Mouse (Mus musculus): ENCODE measurements at regions not wholly inside any gene's neighbourhood (a gene's known extent, or its start where the extent isn't known, plus 50 kb on each side); places are given as distances from the start of the nearest gene placed in this dataset.
"Not testable (repeated sequence)": the region's sequence is repeated elsewhere in the genome, so short reads cannot be mapped to it uniquely, and the experiment has no call there.

DNA sequence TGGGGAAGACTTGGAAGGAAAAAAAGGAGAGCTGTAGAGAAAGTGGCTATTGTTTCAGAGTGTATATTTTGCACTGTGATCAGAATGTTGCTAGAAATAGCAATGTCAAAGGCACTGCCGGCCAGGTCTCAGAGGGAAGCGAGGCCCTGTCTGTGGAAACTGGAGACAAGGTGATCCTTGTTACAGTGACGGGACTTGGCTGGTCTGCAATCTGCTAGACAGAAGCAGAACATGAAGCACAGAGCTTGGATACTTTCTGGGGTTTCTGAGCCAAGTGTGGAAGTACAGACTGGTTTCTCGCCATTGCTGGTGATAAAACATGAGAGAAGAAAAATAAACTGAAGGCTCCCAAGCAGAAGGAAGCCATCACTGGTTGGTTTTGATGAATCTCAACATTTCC lies 198.3 kb upstream of the Slc7a14 start:
- no peak for DNase-seq (ENCODE audit: inconsistent age in 2 of 2, low spot score in 1 of 2)

DNA sequence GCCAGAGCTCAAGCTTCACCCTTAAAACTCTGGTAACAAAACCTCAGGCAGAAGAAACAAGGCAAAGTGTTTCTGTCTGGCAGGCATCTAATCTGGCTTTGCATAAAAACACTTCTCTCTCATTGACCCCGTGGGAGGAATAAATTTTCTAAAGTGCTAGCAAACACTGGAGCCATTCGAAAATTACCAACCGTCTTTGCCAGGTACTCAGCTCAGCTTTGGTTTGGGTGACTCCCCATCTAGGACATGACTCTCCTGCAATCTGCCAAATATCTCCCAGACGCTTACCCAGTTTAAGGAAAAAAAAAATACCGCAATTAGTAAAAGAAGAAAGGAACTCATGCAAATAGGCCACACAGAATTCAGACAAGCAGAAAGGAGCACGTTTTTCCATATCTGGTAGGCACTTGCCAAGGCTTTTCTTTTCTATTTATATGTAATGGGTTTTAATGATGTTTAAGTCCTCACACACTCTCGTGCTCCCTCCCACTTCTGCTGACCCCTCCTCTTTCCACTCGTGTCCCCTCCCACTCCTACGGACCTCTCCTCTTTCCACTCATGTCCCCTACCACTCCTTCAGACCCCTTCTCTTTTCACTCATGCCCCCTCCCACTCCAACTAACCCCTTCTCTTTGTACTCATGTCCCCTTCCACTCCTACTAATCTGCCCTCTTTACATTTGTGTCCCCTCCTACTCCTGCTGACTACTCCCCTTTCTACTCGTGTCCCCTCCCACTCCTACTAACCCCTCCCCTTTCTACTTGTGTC lies 189.2 kb upstream of the Slc7a14 start:
- DNase-seq (ENCODE audit: inconsistent age in 2 of 2, low spot score in 1 of 2): no peak

GRCm38 (mm10) chr3:31495287-31495686 lies 185.1 kb upstream of the Slc7a14 start:
- peak in 1 of 2 experiments; percentile 6 for DNase-seq (ENCODE audit: inconsistent age in 2 of 2, low spot score in 1 of 2)

DNA sequence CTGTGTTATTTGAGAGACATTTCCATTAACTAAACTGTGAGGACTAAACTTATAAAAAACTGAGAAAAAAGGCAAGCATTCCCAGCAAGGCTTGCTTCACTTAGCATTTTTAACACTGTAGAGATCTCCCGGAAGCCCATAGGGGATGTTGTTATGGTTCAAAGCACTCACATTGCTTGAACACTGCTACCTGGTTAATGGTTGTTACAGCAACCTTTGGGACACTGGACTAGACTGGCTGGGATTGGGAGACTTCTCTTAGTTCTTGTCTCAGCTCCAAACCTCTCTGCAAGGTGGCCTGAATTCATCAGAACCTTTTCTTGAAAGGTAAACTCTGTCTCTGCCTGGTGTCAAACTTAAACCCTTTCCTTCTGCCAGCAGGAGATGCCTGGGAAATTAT lies 184.5 kb upstream of the Slc7a14 start:
- no peak for DNase-seq (ENCODE audit: inconsistent age in 2 of 2, low spot score in 1 of 2)

GRCm38 (mm10) chr3:31491736-31492135 lies 181.6 kb upstream of the Slc7a14 start:
- not testable (repeated sequence) for DNase-seq (ENCODE audit: inconsistent age in 2 of 2, low spot score in 1 of 2)

DNA sequence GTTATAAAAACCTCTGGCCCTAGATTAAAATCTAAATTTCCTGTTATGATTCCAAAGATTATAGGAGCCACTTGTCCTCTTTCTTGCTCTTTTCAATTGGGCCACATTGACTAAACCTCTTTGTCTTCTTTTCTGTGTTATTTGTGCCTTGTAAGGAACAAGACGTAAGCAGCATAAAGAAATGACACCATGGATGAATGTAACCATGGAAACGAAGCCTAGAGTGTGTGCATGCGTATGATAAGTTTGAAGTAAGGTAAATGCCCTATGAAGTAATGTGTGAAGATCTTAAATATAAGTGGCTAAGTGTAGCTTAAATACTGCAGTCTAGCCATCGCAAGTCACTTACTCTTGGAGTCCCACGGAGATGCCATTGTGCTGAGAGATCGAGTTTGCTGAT lies 177.4 kb upstream of the Slc7a14 start:
- no peak for DNase-seq (ENCODE audit: inconsistent age in 2 of 2, low spot score in 1 of 2)

GRCm38 (mm10) chr3:31481964-31482363 lies 171.8 kb upstream of the Slc7a14 start:
- DNase-seq (ENCODE audit: inconsistent age in 2 of 2, low spot score in 1 of 2): no peak

DNA sequence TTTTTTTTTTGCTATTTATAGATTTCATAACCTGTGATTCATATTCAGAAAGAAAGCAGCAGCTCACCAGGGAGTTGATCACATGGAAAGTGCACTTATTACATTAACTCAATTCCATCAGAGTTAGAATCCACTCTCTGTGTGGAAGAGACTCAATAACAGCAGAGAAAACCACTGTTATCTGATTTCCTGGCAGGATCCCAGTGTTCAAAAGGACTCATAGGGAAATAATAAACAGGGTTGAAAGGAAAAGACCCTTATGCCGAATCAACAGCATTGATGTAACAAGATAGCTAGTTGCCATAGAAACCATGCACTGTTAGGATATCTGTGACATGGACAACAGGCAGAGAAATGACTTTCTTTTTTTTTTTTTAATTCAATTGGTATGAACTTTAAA lies 157.7 kb upstream of the Slc7a14 start:
- DNase-seq (ENCODE audit: inconsistent age in 2 of 2, low spot score in 1 of 2): no peak

DNA sequence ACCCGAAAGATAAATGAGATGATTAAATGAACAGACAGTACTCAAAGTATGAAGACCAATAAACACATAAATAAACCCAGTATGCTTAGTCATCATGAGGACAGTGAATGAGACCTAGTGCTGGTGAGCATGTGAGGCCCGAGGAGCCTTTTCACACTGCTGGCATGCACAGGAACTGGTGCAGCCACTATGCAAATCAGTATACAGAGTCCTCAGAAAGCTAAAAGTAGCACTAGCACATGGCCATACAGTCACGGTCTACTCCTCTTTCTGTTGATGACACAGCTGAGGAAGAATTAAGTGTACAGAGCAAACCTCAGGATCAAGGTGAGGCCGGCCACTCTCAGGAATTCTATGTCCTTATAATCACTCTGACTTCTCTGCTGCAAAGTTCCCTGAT lies 154.1 kb upstream of the Slc7a14 start:
- no peak for DNase-seq (ENCODE audit: inconsistent age in 2 of 2, low spot score in 1 of 2)

GRCm38 (mm10) chr3:31459456-31459855 lies 149.3 kb upstream of the Slc7a14 start:
- DNase-seq (ENCODE audit: inconsistent age in 2 of 2, low spot score in 1 of 2): peak; percentile 34 to 57

DNA sequence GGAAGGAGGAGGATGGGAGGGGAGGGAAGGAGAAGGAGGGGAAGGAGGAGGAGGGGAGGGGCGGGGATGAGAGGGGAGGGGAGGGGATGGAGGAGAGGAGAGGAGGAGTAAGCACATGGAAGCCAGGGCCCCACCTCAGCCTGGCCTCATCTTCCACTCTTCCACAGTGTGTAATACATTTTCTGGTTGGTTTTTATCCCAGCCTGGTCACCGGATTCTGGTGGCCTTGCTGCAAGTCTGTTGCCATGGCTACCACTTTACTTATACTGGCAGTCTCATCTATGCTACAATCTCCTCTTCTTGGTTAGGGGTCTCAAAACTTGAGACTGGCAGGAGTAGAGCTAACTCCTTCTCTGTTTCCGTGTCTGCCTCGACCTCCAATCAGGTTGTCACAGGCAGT lies 147.8 kb upstream of the Slc7a14 start:
- DNase-seq (ENCODE audit: inconsistent age in 2 of 2, low spot score in 1 of 2): no peak

GRCm38 (mm10) chr3:31455031-31455430 lies 144.9 kb upstream of the Slc7a14 start:
- DNase-seq (ENCODE audit: inconsistent age in 2 of 2, low spot score in 1 of 2): no peak

DNA sequence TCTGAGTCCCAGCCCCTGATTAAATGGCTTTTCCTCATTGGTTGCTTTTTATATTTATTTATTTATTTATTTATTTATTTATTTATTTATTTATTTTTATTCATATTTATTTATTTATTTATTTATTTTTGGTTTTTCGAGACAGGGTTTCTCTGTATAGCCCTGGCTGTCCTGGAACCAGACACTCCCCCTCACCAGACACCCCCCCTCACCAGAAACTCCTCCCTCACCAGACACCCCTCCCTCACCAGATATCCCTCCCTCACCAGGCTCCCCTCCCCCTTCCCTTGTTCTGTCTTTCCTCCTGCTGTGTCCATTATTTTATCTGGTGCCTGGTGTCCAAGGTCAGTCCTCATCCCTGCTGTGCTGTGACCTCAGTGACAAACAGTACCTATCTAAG lies 134.7 kb upstream of the Slc7a14 start:
- no peak for DNase-seq (ENCODE audit: inconsistent age in 2 of 2, low spot score in 1 of 2)

DNA sequence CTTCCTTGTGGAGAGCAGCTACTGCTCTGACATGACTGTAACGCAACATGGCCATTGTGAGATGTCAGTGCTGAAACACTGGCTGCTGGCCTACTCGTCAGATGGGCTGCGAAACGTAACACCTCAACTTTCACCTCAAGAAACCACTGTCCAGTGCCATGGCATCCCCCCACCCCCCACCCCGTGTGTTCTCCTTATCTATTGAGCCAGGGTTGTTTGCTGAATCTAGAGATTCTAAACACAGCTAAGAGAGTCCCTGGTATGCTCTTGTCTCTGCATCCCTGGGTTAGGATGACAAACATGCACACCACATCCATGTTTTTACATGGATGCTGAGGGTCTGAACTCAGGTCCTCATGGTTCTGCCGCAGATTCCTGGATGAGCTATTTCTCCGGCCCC lies 134.1 kb upstream of the Slc7a14 start:
- DNase-seq (ENCODE audit: inconsistent age in 2 of 2, low spot score in 1 of 2): no peak

GRCm38 (mm10) chr3:31443894-31444293 lies 133.7 kb upstream of the Slc7a14 start:
- no peak for DNase-seq (ENCODE audit: inconsistent age in 2 of 2, low spot score in 1 of 2)

GRCm38 (mm10) chr3:31440282-31440681 lies 130.1 kb upstream of the Slc7a14 start:
- no peak for DNase-seq (ENCODE audit: inconsistent age in 2 of 2, low spot score in 1 of 2)

DNA sequence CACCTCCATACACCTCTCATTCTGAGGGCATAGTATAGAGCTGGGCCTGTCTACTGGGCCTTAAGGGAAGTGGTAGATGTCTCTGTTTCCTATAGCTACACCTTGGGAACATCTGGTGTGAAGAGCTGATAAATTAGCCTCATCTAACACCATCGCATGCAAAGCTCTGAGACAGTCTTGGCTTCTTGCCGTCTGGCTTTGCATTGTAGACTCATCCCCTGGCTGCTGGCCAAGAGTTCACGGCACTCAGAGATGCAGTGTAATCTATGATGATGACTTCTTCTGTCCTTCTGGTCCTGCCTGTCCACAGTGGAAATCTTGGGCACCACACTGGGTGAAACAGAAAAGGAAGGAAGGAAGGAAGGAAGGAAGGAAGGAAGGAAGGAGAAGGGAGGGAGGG lies 127.8 kb upstream of the Slc7a14 start:
- peak; percentile 44 to 79 for DNase-seq (ENCODE audit: inconsistent age in 2 of 2, low spot score in 1 of 2)

GRCm38 (mm10) chr3:31435204-31435963 lies 125.2 kb upstream of the Slc7a14 start:
- peak; percentile 8 to 63 for DNase-seq (ENCODE audit: inconsistent age in 2 of 2, low spot score in 1 of 2)

DNA sequence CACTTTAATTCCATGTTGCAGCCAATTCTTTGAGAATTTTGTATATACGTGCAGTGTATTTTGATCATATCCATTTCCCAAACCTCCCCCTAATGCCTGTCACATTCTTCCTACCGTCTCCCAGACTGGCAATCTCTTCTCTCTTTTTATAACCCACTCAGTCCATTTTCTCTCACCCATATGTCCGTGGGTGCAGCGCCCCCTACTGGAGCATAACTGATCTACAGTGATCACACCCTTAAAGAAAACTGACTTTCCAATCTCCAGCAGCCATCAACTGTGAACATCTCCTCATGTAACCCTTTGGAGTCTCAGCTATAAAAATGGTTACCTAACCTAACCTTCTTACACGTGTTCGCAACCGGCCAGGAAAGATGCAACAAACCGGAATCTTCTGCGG lies 123.0 kb upstream of the Slc7a14 start:
- DNase-seq (ENCODE audit: inconsistent age in 2 of 2, low spot score in 1 of 2): peak in 1 of 2 experiments; percentile 28

- DNase-seq (ENCODE audit: inconsistent age in 2 of 2, low spot score in 1 of 2): no peak
These were observed 113.3 kb upstream of the Slc7a14 start for GRCm38 (mm10) chr3:31423517-31423916.

GRCm38 (mm10) chr3:31408802-31409201 lies 98.6 kb upstream of the Slc7a14 start:
- DNase-seq (ENCODE audit: inconsistent age in 2 of 2, low spot score in 1 of 2): no peak

- DNase-seq (ENCODE audit: inconsistent age in 2 of 2, low spot score in 1 of 2): no peak
These were observed 95.7 kb upstream of the Slc7a14 start for GRCm38 (mm10) chr3:31405880-31406279.

All from adrenal gland, adult (tissue).